Mouse (Mus musculus): ENCODE results near the gene Ccnj.
A peak's percentile ranks its signal among the peaks of the same experiment; 100 is the strongest.

The Ccnj gene

DNA sequence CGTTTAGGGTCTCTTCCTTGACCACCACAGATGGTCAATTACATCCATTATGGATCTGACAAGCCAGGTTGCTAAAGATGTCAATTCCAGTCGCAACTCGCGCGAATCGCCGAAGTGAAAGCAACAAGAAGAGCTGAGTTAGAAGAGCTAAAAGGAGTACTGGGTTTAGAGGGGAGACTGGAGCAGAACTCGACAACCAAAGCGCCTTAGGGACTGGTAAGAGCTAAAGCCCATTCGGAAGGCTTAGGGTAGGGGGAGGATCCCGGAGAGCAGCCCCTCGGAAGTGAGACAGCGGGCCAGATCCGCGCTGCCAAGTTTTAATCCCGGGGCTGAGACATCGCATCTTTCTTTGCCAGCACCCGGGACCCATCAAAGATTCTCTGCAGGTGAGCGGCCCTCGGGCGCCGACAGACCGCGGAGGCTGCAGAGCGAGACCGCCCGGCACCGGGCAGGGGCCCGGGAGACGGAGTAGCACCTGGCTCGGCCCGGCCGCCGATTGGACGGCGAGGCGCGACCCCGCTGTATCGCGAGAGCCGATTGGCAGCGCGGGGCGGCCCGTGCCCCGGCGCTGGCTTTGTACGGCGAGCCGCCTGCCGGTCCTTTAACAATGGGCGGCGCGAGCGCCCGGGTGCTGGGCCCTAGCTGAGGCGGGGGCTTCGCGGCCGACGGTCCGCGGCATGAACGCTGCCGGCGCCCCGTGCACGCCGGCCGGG, at the start of gene Ccnj:
Gene Ccnj (plus strand): TSS at position 577 of the 713 bp plus-strand sequence.
- DNase-seq, result peak; percentile 93

DNA sequence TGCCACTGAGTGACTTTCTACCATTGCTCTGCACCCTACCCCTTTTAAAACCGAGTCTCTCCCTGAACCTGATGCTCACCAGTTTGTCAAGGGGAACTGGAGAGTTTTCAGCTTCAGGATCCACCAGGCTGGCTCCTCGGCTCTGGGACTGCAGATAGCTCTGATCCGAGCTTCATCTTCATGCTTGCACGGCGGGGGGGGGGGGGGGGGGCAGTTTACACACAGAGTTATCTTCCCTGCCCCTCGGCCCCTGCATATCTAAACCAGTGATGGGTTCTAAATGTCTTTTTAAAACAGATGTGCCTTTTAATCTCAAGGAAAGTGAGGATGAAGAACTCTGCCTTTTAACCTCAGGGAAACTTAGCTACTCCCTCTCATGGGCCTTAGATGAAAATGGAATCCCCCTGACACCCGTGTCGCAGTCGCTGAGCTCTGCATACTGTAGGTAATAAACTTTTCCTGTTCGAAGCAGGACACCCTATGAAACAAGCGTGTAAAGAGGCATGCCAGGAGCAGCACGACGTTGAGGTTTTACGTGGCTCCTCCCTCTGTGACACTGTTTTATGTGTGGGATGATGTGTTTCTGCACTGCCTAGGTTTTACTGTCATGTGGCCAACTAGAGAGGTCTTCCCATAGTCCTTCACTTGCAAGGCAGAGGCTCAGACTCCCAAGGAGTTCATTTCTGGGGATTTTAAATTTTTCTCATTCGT, 42.9 kb upstream of the Ccnj start:
- no peak for DNase-seq

- no peak for DNase-seq
These were observed 42.4 kb upstream of the Ccnj start for GRCm38 (mm10) chr19:40788715-40789084.

DNA sequence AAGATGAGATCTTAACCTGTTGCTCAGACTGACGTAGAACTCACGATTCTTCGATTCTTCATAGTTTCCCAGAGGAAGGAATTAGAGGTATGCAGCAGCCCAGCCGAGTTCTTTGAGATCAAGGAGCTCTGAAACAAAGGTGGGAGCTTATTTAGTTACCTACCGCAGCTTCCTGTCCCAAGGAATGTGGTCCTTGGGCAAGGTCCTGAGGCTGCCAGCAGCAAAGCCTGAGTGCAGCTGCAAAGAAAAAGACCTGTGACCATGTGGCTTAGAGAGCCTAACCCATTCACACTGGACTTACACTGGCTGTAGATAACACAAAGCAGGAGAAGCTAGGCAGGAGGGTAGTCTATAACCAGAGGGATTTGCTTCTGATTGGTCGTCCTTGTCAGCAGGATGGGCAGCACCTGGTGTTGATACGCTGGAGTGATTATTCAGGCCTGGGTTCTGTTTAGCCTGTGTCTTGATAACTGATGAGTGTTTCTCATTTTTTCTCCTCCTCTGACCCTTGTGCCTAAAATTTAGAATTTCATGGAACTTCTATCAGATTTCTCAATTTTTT, 25.8 kb upstream of the Ccnj start:
- DNase-seq, result peak; percentile 2

DNA sequence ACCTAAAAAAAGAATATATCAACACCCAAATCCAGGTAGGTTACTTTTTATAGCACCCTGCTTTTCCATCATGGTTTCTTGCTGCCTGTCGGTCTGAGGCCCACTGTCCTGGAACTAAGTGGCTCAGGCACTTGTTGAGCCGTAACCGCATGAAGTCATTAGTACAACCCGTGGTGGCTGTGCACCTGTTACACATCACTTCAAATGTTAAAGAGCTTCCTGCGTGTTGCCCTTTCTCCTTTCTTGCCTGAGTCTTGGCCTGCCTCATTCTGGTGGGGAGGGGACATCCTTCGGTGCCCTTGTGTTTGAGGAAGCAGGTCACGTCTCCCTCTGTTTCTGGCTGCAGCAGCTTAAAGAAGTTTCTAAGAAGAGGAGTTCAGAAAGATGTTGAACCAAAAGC, 21.2 kb upstream of the Ccnj start:
- DNase-seq, result no peak

- DNase-seq, result no peak
These were observed 19.2 kb upstream of the Ccnj start for GRCm38 (mm10) chr19:40811840-40812239.

DNA sequence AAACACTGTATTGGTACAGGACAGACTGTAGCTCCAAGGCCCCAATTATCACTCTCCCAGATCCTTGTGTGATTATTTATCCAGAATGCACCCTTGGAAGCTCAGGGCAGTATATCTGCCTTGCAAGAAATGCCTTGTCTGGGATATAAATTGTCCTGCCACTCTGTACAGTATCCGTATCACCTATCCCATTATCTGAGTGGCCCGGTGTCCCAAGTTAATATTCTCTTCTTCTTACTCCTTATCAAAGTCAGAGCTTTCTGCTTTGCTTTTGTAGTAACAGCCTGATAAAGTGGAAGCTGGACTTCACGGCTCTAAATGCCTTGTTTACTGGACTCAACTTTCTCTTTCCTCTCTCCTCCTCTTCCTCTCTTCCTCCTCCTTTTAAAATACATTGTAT, 18.3 kb upstream of the Ccnj start:
- DNase-seq, result no peak

DNA sequence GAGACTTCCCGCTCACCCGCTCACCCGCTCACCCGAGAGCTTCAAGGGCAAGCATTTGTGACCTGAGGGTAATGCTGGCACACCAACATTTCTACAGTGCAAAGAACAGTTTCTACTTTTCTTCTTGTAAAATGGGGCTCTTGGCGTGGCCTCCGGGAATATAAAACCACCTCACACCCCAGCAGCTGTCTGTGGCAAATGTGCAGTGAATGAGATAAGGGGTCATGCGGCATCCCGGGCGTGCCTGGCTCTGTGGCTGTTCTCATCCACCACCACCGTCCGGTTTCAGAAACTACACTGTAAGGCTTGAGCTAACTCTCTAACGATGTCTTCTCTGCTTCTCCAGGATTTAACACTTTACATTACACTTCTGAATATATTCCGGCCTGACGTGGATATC, 17.7 kb upstream of the Ccnj start:
- DNase-seq, result no peak

DNA sequence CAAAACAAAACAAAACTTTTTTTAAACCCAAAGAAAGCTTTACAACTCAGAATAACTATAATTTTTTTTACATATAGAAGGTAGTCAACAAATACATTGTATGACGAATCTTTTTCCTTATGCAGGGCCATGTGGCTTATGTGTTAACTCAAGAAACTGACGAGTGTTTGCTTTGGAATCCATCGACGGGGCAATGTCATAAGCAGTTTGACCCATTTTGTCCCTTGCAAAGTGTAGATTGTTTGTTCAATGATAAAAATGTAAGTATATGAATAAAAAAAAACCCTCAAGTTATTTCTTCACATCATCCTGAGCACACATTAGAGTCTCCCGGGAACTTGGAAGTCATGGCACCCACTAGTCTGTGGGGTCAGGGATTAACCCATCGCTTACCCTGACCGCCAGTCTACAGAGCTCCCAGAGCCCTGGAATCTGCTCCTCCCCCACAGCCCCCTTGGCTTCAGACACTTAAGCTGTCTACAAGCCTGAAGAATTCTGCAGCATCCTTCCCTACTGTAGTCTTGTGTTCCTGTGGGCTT, 15.4 kb upstream of the Ccnj start:
- DNase-seq, result no peak

DNA sequence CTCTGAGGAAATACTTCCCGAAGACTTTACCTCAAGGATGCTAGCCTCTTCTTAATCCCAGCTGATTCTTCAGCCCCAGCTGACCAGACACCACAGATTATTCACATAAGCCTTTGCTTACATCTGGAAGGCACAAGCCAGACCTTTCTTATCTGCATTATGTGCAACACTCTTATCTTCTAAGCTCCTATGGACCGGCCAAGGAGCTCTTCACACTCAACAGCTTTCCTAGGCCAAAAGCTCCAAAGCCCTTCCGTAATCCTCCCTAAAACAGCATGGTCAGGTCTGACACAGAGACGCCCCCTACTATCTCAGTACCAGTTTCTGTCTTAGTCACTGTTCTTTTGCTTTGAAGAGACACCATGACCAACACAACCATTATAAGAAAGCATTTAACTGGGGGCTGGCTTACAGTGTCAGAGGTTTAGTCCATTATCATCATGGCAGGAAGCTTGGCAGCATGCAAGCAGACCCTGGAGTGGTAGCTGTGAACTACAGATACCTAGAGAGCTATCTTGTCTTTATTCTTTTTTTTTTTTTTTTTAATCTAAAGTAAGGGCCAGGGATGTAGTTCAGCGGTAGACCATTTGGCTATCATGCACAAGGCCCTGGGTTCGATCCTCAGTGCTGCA, 13.1 kb upstream of the Ccnj start:
- DNase-seq, result no peak

DNA sequence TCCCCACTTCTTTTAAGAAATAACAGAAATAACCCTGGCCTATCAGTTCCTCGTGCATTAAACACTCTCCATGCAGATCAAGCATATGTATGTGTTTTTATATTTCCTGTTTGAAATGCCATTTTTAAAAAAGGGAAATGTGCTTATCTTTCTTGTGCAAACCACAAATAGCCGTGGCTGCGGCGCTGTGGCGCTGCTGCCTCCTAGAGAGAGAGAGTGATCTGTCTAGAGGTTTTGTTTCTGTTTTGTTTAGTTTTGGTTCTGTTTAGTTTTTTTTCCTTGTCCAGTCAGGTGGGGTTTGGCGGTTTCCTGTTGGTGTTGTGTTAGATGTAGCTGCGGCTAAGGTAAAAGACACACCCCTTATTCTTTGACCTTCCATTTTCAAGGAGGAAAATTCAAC, 12.3 kb upstream of the Ccnj start:
- DNase-seq, result no peak

DNA sequence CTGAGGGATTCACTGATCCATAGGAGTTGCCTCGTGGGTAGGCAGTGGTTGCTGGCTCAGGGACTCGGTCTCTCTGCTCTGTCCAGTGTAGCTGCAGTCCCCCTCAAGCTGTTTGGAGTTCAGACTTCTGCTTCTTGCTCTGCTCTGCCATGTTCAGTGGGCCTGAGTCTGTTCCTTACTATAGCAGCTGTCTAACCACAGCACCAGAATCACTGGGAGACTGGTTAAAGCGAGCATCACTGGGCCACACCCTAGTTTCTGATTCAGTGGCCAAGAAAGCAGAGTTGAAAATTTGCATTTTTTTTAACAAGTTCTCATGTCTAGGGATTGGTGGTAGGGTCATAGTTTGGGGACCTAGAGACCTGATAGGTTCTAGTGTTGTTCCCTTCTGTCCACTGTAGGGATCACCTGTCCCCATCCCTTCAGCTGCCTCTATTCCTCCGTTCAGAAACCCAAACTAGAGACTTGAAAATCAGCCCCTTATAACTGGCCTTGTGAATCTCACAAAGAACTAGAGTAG, 9.7 kb upstream of the Ccnj start:
- DNase-seq, result no peak

- no peak for DNase-seq
These were observed 5.4 kb upstream of the Ccnj start for GRCm38 (mm10) chr19:40825636-40826035.

GRCm38 (mm10) chr19:40826735-40827134, 4.3 kb upstream of the Ccnj start:
- DNase-seq, result no peak

DNA sequence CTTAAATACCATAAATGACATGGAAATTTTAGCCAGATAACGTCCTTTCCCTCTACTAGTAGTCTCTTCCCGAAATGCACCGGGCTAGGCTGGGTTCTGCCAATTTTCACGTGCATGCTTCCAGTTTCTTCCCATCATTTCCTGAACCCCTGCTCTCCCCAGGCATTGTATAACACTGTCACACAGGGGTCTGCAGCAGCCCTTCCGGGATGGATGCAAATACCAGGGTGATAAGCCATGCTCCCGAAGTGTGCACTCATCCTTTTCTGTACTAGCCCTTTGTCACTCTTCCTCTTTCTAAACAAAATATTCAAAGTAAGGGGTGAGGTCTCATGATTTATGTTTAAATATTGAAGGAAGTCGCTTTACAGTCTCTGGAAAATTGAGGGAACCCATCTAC, 881 bp upstream of the Ccnj start:
- DNase-seq, result peak; percentile 8

DNA sequence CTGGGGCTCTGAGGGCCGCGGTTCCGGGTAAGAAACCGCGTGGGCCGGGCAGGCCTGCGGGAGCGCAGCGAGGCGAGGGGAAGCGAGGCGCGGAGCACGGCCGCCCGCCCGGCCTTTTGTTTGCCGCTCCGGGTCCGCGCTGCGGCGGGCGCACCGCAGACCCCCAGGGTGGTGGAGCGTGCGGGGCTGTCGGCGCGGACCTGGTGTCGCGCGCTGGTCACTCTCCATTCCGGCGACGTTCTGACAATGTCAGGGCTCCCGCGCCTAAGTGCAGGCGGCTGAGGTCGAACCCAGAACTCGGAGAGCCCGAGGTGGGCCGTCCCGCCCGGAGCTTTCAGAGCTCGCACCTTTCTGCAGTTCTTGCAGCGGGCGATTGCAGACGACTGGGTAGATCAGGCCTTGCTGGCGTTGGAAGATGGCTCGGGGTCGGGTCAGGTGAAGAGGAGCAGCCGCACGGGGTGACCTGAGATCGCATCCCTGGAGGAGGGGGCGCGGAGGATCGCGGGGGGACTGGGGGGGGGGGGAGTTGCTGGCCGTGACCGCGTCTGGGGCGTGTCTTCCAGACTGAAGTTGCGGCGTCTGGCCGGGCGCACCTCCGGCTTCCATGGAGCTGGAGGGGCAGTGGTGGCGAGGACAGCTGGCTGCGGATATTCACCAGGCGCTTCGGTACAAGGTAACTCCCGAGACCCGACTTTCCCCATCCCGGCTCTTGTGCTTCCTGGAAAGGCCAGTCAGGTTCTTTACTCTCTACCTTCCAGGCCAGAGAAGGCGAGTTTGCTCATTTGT, 530 bp downstream of the Ccnj start:
- peak; percentile 36 for DNase-seq

- no peak for DNase-seq
These were observed 1.3 kb downstream of the Ccnj start for GRCm38 (mm10) chr19:40832361-40832760.

GRCm38 (mm10) chr19:40834436-40834835, 3.4 kb downstream of the Ccnj start:
- DNase-seq, result no peak

GRCm38 (mm10) chr19:40838205-40838604, 7.1 kb downstream of the Ccnj start:
- no peak for DNase-seq

DNA sequence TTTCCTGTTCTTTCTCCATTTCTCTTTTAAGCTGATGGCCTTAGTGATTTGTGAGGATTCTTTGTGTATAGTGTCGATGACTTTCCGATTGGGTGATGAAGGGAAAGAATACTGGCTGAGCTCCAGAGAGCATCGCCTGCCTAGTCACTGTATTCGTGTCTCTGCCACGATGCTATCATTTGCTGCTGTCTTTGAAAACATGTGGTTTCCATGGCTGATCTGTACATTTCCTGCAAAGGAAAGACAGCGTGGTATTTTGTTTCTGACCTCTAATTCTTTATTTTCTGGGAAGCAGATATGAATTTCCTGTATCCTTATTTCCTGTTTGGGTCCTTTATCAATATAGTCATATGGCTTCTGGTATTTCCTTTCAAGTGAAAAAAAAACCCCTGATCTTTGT, 9.2 kb downstream of the Ccnj start:
- no peak for DNase-seq

DNA sequence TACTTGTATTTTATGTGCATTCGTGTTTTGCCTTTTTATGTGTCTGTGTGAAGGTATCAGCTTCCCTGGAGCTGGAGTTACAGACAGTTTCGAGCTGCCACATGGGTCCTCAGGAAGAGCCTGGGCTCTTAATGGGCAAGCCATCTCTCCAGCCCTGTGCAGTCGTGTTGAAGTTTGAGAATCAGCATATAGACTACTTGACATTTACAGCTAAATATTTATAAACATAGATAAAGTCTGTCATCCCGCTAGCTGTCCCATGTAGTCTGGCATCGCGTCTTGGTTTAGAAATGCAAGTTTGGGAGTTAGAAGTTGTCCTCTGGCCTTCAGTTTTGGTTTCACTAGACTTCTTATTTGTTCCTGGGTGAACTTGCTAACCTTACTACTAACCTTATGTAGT, 10.0 kb downstream of the Ccnj start:
- no peak for DNase-seq

DNA sequence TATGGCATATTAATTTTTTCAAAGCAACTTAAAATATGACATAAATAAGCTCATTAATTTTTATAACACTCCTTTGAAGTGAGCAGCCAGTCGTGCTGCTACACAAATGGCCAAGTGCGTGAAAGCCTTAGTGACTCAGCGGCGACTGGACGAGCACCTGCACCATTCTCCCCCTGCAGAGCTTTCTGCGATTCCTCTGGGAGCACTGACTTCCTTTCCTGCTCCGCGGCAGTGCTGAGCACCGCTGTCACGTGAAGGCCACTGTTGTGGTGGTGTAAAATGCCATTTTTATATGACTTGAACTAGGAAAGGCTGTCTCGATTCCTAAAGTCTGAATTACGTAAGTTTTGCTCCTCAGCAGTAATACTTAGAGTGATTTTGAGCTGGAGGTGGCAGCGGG, 10.5 kb downstream of the Ccnj start:
- no peak for DNase-seq

GRCm38 (mm10) chr19:40844731-40845130, 13.7 kb downstream of the Ccnj start:
- no peak for DNase-seq
